Mouse (Mus musculus) C2C12 (cell line): Measurements from ENCODE around the gene Tcte1.

Experiments used
- CEBPB ChIP-seq: IDR thresholded peaks from one replicate; pipeline ENCODE4 v1.6.1; 2011; ENCODE audit warnings: low read depth, mild to moderate bottlenecking, control low read depth, moderate library complexity
- CTCF ChIP-seq: IDR thresholded peaks from one replicate; pipeline ENCODE4 v1.5.1; 2011; ENCODE audit not compliant: control insufficient read depth, insufficient read depth, insufficient read length
- FOSL1 ChIP-seq: IDR thresholded peaks from one replicate; pipeline ENCODE4 v1.8.0; 2011; ENCODE audit warnings: mild to moderate bottlenecking, low read length; ENCODE audit not compliant: poor library complexity, insufficient read depth, severe bottlenecking
- MAX ChIP-seq: IDR thresholded peaks from one replicate; pipeline ENCODE4 v1.6.1; 2011; ENCODE audit warnings: mild to moderate bottlenecking, control low read depth
- MYOD1 ChIP-seq: IDR thresholded peaks from one replicate; pipeline ENCODE4 v1.6.1; 2011; ENCODE audit warnings: low read depth; ENCODE audit not compliant: control insufficient read depth, insufficient read length
- MYOG ChIP-seq: IDR thresholded peaks from one replicate; pipeline ENCODE4 v1.6.1; 2011; ENCODE audit not compliant: control insufficient read depth, insufficient read length; ENCODE audit errors: extremely low read depth
- USF1 ChIP-seq: IDR thresholded peaks from one replicate; pipeline ENCODE4 v1.6.1; 2011; ENCODE audit warnings: low read depth, mild to moderate bottlenecking, control low read depth, moderate library complexity

DNA sequence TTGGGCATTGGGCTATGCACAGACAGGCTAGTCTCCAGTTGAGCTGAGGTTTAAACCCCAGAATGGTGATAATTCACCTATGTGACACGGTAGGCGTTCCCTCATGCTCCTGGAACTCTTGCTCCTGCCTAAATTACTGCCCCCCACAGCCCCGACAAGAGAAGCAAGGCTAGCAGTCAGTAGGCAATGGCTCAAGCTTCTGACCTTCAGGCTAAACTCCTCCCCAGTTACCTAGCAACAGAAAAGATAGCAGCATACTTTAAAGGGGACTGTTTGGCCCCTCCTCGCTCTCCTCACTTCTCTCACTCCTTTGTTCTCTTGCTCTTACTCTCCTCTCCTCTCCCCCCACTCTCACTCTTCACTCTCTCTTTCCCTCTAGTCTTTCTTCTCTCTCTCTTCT, 22.3 kb upstream of the Tcte1 start:
- TF ChIP-seq CTCF (no peak), MAX (no peak), USF1 (no peak), FOSL1 (no peak), MYOG (no peak), MYOD1 (no peak), CEBPB (no peak)
